Mouse (Mus musculus) olfactory bulb, adult 2 months (tissue): ENCODE data around the gene Eif4e1b. TPM values are rescaled to one million over a fixed set of nuclear protein-coding genes. Genes with fewer than 3 reads are reported as not detected.

Source experiments
- H3K27ac ChIP-seq: fragments of 200-500 bp; 2 replicates; pipeline ENCODE4 v1.5.1; 2012; ENCODE audit warnings: low read depth, low read length; ENCODE audit not compliant: insufficient read depth
- H3K4me1 ChIP-seq: fragments of 200-500 bp; 2 replicates; pipeline ENCODE4 v1.6.1; 2012; ENCODE audit warnings: low read length; ENCODE audit not compliant: control insufficient read depth, insufficient read depth
- H3K4me3 ChIP-seq: fragments of 200-500 bp; 2 replicates; pipeline ENCODE4 v1.5.1; 2012; ENCODE audit warnings: mild to moderate bottlenecking, low read depth, low read length, moderate library complexity; ENCODE audit not compliant: insufficient read depth
- CTCF ChIP-seq: fragments of 200-500 bp; IDR thresholded peaks from 2 replicates; pipeline ENCODE4 v1.5.1; 2012; ENCODE audit warnings: low read depth, mild to moderate bottlenecking, low read length, moderate library complexity; ENCODE audit not compliant: insufficient read depth
- POLR2A ChIP-seq: fragments of 200-500 bp; IDR thresholded peaks from 2 replicates; pipeline ENCODE4 v1.6.1; 2012; ENCODE audit warnings: mild to moderate bottlenecking, low read depth, low read length, moderate library complexity; ENCODE audit not compliant: insufficient read depth
- WGBS: fragments of 180-500 bp; shearing (Covaris S2); methylation state at CpG from one replicate; pipeline ENCODE4 v1.1.7; 2018; 5-methylcytosine and 5-hydroxymethylcytosine counted together
- polyA plus RNA-seq: library from polyadenylated mRNA; stranded (reverse); fragments of >200 nt; gene quantifications from 2 replicates; pipeline ENCODE4 v1.2.4, GENCODE M21; 2012; ENCODE audit warnings: low replicate concordance; ENCODE audit not compliant: missing spikeins, insufficient read depth, insufficient read length

The Eif4e1b gene
- polyA plus RNA-seq, 1 experiment, result not detected

DNA sequence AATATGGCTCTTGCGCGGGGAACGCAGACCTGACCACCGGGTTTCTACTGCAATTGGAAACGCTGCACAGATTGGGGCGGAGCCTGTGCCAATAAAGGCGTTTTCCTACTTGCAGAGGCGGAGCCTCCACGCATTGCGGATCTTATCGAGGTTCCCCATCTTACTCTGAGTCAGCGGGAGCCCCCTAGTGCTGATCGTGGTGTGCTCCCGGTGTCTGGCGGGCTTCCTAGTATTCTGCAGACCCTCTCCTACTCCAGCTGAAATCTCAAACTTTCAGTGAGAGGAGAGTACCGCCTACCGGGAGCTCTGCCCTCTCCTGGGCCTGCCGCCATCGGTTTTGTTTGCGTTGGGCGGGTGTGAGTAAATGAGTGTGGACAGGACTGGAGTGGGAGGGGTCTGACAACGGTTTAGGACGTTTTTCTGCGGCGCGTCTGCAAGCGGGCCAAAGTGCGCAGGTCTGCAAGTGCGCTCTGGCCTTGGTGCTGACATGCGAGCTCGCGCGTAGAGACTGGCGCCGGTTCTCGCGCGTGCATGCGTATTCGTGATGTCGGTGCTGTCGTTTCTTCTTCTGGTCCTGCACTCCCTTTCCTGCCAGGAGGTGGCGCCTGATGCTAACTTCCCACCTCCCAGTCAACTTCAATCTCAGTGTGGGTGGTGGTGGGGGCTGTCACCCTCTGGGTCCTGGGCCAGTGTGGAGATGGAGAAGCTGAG lies 25.6 kb upstream of the Eif4e1b start:
- H3K4me1 ChIP-seq, result peaks cover 57% of the 10 kb centered on the region
- under 1% methylated on average over 43 of the region's 43 CpGs for WGBS
- TF ChIP-seq CTCF (peak; percentile 65), POLR2A (peak; percentile 23; the same call in 1 of the 2 replicates)

DNA sequence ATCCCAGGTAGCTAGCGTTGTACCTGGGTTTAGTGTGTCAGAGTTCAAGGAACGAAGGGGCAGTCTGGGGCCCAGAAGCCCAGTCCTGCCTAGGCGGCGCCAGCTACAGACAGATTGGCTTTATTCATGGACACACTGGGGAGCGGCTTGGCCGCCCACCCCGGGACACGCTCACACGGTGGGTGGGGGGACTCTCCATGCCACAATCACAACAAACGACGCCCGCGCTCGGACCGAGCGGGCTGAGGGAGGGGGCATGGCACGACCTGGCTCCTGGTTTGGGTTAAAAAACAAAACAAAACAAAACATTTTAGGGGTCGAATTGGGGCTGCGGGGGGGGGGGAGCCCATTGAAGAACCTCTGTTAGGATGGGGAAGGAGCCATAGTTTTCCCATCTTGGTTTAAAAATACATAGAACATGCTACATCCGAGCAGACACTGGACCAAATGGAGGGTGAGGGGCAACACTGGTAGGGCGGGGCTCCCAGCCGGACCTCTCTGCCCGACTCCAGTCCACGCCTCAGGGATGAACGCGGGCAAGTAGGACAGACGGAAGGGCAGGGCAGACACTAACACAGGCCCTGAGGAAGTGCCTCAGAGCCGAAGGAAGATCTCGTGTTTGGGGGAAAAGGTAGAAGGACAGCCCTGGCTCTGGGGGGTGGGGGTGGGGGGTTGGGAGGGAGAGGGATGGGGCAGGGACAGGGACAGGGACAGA lies 24.9 kb upstream of the Eif4e1b start:
- Histone ChIP-seq H3K27ac (peak overlapping the region; percentile 95), H3K4me1 (peaks cover 50% of the 10 kb centered on the region), H3K4me3 (peak overlapping the region; percentile 45)
- 3% methylated on average over 29 of the region's 29 CpGs for WGBS
- TF ChIP-seq POLR2A (no peak), CTCF (no peak)

More for the DNA sequence above, 25.6 kb upstream of the Eif4e1b start:
- H3K27ac ChIP-seq, result peak overlapping the region; percentile 95
- peak overlapping the region; percentile 45 for H3K4me3 ChIP-seq

DNA sequence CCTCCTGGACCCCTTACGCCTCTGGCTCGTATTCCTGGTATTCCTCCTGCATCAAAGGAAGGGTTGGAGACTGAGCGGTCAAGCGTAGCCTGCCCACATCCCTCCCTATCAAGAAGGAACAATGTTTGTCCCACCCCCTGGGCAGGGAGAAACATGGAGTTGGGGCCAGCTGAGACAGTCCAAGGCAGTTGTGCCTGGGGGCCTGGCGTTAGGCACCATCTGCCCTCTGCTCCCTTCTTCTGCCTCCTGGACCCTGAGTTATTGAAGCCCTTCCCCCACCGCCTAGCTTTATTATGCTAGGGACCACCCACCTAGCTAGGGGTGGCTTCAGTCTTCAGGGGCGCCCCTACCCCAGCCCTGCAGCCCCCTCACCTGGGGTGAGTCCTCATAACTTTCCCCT lies 24.3 kb upstream of the Eif4e1b start:
- peak overlapping the region; percentile 66 for H3K27ac ChIP-seq
- peaks cover 48% of the 10 kb centered on the region for H3K4me1 ChIP-seq
- no peak for TF ChIP-seq CTCF
- TF ChIP-seq POLR2A, result no peak
- no peak overlapping the region for H3K4me3 ChIP-seq
- 34% methylated on average over 7 of the region's 7 CpGs for WGBS

DNA sequence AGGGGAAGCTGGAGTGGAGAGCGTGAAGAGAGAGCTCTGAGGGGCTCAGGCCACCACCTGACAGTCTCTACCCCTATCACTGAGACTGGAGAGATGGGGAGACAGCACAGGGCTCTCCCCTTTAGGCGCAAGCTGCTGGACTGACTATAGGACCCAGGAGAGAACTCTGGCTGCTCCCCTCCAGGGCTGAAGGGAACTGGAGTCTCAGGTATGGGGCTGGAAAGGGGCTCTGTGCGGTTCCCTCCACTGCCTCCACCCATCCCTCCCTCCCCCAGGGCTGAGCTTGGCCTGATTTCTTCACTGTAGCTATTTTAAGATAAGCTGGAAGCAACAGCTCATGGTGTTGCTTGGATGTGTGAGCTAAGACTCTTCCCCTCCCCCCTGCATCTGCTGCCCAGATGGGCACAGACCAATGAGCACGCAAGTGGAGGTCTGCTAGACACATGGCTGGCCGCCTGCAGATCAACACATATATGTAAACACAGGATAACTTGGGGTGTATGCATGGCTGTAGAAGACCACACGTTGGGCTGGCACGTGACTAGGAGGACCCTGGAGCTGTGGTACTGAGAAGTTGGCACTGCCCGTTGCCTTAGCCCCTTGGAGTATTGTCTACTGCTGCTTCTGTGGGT lies 23.5 kb upstream of the Eif4e1b start:
- H3K4me1 ChIP-seq, result peaks cover 46% of the 10 kb centered on the region
- no peak for TF ChIP-seq CTCF
- TF ChIP-seq POLR2A, result 0 out of 2 replicates have a peak, but pooled peaks have one; percentile 24
- 49% methylated on average over 8 of the region's 8 CpGs for WGBS
- H3K4me3 ChIP-seq, result no peak overlapping the region
- H3K27ac ChIP-seq, result peak overlapping the region; percentile 66

GRCm38 (mm10) chr13:54760906-54761305 lies 22.9 kb upstream of the Eif4e1b start:
- 63% methylated on average over 7 of the region's 7 CpGs for WGBS
- no peak for TF ChIP-seq POLR2A
- no peak for TF ChIP-seq CTCF
- Histone ChIP-seq H3K4me3 (no peak overlapping the region), H3K4me1 (peaks cover 43% of the 10 kb centered on the region), H3K27ac (peak overlapping the region; percentile 66)

DNA sequence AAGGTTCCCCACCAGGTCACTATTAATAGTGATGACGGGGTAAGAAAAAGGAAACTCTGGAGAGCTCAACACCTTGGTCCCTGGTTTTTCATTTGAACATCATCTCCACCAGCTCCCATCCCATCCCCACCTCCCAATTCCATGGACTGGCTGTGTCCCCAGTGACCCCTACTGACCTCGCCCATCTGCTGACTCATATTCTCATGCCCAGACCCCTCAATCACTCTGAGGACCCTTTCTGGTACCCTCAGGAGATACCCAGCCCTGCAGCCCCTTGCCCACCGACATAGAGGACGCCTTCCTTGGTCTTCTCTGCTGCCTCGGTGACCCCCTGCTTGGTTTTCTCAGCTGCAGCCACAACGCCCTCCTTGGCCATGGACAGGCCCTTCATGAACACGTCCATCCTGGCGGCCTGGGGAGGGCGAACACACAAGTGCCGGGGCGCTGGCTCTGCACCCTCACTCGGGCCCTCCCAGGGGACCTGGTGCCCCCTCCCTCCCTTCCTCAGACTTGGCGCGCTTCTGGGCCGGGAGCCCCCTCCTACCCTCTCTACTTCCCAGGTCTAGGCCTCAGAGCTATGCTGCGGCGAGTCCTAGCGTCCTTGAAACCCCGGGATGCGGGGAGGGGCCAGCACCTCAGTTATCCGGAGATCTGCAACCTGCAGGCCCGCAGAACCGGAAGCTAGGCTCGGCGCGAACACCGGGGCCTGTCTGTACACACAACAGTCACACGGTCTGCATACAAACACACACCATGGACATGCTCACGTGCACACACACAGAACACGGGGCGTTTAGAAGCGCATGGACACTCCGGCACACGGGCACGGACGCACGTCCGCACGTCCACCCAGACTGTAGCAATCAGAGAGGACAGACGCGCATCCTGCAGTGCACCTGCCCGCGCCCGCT lies 18.3 kb upstream of the Eif4e1b start:
- TF ChIP-seq POLR2A (no peak), CTCF (no peak)
- 13% methylated on average over 44 of the region's 44 CpGs for WGBS
- Histone ChIP-seq H3K27ac (peak overlapping the region; percentile 75), H3K4me1 (peaks cover 18% of the 10 kb centered on the region), H3K4me3 (peak overlapping the region; percentile 67)

- peak within 1 kb of the TSS; percentile 75 for H3K27ac ChIP-seq
- peak within 1 kb of the TSS; percentile 67 for H3K4me3 ChIP-seq
- peaks cover 10% of the 10 kb centered on the region for H3K4me1 ChIP-seq
- peak; percentile 35; the same call in 1 of the 2 replicates for TF ChIP-seq POLR2A
- TF ChIP-seq CTCF, result peak; percentile 77
- 1% methylated on average over 35 of the region's 35 CpGs for WGBS
These were observed 17.5 kb upstream of the Eif4e1b start, which contains the start of gene Sncb for GRCm38 (mm10) chr13:54766192-54766768. Gene Sncb (minus strand): TSS chr13:54766595.

GRCm38 (mm10) chr13:54767012-54767411 lies 16.8 kb upstream of the Eif4e1b start:
- no peak for TF ChIP-seq CTCF
- TF ChIP-seq POLR2A, result no peak
- 87% methylated on average over 4 of the region's 4 CpGs for WGBS
- Histone ChIP-seq H3K27ac (no peak overlapping the region), H3K4me1 (peaks cover 9% of the 10 kb centered on the region), H3K4me3 (peak overlapping the region; percentile 67)
